ENCODE assay signal across 8 mouse cellular contexts in the genomic region with DNA sequence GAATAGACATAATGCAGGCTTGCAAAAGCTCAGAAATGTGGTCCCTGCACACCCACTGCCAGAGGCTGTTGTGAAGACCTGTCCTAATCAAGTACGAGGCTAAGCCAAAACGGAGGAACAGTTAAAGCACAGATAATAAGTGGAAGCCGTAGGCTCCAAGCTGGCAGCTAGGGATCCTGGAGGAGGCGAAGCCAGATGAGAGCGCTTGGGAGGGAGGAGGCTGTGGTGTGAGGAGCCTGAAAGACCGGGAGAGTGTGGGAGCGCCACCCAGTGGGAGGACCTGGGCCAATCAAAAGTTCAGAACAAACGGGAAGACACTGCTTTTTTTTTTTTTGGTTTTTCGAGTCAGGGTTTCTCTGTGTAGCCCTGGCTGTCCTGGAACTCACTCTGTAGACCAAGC. TPM values are rescaled to one million over a fixed set of nuclear protein-coding genes. Genes with fewer than 3 reads are reported as not detected.
A peak's percentile ranks its signal among the peaks of the same experiment; 100 is the strongest.
DNase-seq lines count a peak whose midpoint lies in the region; ATAC-seq lines count a peak whose summit lies in the region.

No protein-coding gene starts in this region.

- peak overlapping the region; percentile 27; the same call in 1 of the 2 replicates for H3K4me2 ChIP-seq in lung, embryonic 15.5 days

- under 1% methylated on average over 9 of the region's 9 CpGs for WGBS in lung, embryonic 15.5 days

- H3K27ac ChIP-seq in lung, embryonic 15.5 days: no peak overlapping the region

- no peaks in the 10 kb centered on the region for H3K9me3 ChIP-seq in lung, embryonic 15.5 days

- peak; percentile 45 for DNase-seq in MN1 (ENCODE audit: low spot score)
- DNase-seq in brain, embryonic 18.5 days (ENCODE audit: low read depth, low spot score): peak; percentile 20
- peak; percentile 75 for DNase-seq in forelimb bud, embryonic 11.5 days (ENCODE audit: low read depth, low spot score)
- peak; percentile 61 for DNase-seq in heart, postnatal 25 days (ENCODE audit: low spot score)
- DNase-seq in layer of hippocampus, postnatal 10 days (ENCODE audit: low spot score in 2 of 2): peak; percentile 80 to 88
- peak; percentile 82 for DNase-seq in right cerebral cortex, adult 18-20 months
- peak; percentile 64 for DNase-seq in yolk sac, embryonic 10.5 days (ENCODE audit: low spot score)

- no peak overlapping the region; the same call in 1 of the 2 replicates for H3K9ac ChIP-seq in lung, embryonic 15.5 days

- H3K4me3 ChIP-seq in lung, embryonic 15.5 days: no peak overlapping the region

- no peaks in the 10 kb centered on the region for H3K36me3 ChIP-seq in lung, embryonic 15.5 days

- intact Hi-C loops in heart, postnatal 25 days (cut with DNase I): no loop called here

- peaks cover 27% of the 10 kb centered on the region for H3K4me1 ChIP-seq in lung, embryonic 15.5 days

- H3K27me3 ChIP-seq in lung, embryonic 15.5 days: no peaks in the 10 kb centered on the region

- peak; percentile 64; the same call in 1 of the 2 replicates for ATAC-seq in lung, embryonic 15.5 days (ENCODE audit: borderline replicate concordance, extremely low read depth, low FRiP score, low TSS enrichment)

RNA-seq across cellular contexts. Expression of a gene that starts 4.6 kb away (rescaled TPM):
- 10 to 100 TPM; 29.6 to 30.7 TPM for total RNA-seq in heart, postnatal 25 days (2021)
- total RNA-seq in layer of hippocampus, postnatal 10 days (2021): under 1 TPM; 0.25 to 0.41 TPM
- 4.5 and 6.1 TPM in 2 replicates for polyA plus RNA-seq in lung, embryonic 15.5 days (2015; fragmentation: Nextera tagmentation; extraction: Ambion mirVana)

RNA-seq across cellular contexts. Expression of a gene that starts 21.9 kb away (rescaled TPM):
- total RNA-seq in heart, postnatal 25 days (2021): 10 to 100 TPM; 57.1 to 68.6 TPM
- total RNA-seq in layer of hippocampus, postnatal 10 days (2021): 100 to 1,000 TPM; 120 to 143 TPM
- 135 and 141 TPM in 2 replicates for polyA plus RNA-seq in lung, embryonic 15.5 days (2015; fragmentation: Nextera tagmentation; extraction: Ambion mirVana)

RNA-seq across cellular contexts. Expression of a gene that starts 22.0 kb away (rescaled TPM):
- total RNA-seq in heart, postnatal 25 days (2021): 10 to 100 TPM; 30.2 to 30.6 TPM
- 1 to 10 TPM; 7.7 to 9.8 TPM for total RNA-seq in layer of hippocampus, postnatal 10 days (2021)
- polyA plus RNA-seq in lung, embryonic 15.5 days (2015; fragmentation: Nextera tagmentation; extraction: Ambion mirVana): 4.9 and 5.5 TPM in 2 replicates

RNA-seq across cellular contexts. Expression of a gene that starts 32.6 kb away (rescaled TPM):
- 1 to 10 TPM in 1 of 2 experiments, under 1 TPM in 1; 0.56 to 1.1 TPM for total RNA-seq in heart, postnatal 25 days (2021)
- total RNA-seq in layer of hippocampus, postnatal 10 days (2021): 1 to 10 TPM in 1 of 2 experiments, under 1 TPM in 1; 0.80 to 1.1 TPM
- polyA plus RNA-seq in lung, embryonic 15.5 days (2015; fragmentation: Nextera tagmentation; extraction: Ambion mirVana): 16.8 and 16.9 TPM in 2 replicates

RNA-seq across cellular contexts. Expression of a gene that starts 34.0 kb away (rescaled TPM):
- total RNA-seq in heart, postnatal 25 days (2021): 10 to 100 TPM; 22.7 to 24.3 TPM
- total RNA-seq in layer of hippocampus, postnatal 10 days (2021): 10 to 100 TPM; 70.3 to 80.8 TPM
- 30.0 and 32.1 TPM in 2 replicates for polyA plus RNA-seq in lung, embryonic 15.5 days (2015; fragmentation: Nextera tagmentation; extraction: Ambion mirVana)

Comparison
In these comparisons a context has a peak if more than half of its experiments do, and no peak if none do; other contexts are left out.
1. DNase-seq: peak in every context shown above with its lines; median percentile 84 in layer of hippocampus, postnatal 10 days; 82 in right cerebral cortex, adult 18-20 months; 75 in forelimb bud, embryonic 11.5 days; 64 in yolk sac, embryonic 10.5 days; 61 in heart, postnatal 25 days; 45 in MN1; 20 in brain, embryonic 18.5 days.
2. RNA of a gene that starts 4.6 kb away (total RNA-seq): 29.6 to 30.7 TPM in heart, postnatal 25 days; 0.25 to 0.41 TPM in layer of hippocampus, postnatal 10 days; every median in the first group is over 10 times any median in the second.